Mouse (Mus musculus) heart, postnatal 36 days (tissue): ENCODE data around the gene Slc48a1. TPM values are rescaled to one million over a fixed set of nuclear protein-coding genes. Genes with fewer than 3 reads are reported as not detected.

Experiments
- DNase-seq, 2 experiments: peaks; one replicate each; pipeline ENCODE4 v3.0.0; 2021 to 2022
- intact Hi-C: fragments of 180-260 bp; cut with DNase I; formaldehyde crosslinking; loops from one replicate; pipeline ENCODE4 v1.15.1; 2025
- total RNA-seq, 2 experiments: library from RNA; stranded (reverse); gene quantifications; 2 replicates each; pipeline ENCODE4 v1.2.3; 2021

Gene Slc48a1
- total RNA-seq, 2 experiments from 2014 or later: 73.3 to 84.1 TPM

- intact Hi-C loops: no loop called here
- no peak for DNase-seq
Measured at GRCm38 (mm10) chr15:97779576-97779975, 1.3 kb downstream of the Slc48a1 start.

DNA sequence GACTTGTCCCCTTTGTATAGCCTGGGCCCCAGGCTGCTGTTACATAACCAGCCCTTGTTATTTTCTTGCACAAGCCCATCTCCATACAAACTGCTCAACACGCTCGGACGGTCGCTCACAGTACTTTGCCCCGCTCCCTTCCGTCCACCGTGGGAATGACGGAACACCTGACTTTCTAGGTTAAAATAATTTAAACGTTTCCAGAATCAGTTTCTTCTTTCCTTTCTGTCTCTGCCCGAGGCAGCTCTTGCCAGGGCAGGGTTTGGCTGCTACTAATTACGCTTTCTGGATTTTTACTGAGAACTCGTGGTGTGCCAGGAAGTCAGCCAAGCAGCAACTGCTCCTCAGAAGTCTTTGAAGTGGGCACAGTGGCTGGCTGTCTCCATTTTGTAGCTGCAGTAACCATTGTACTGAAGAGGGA, 2.3 kb downstream of the Slc48a1 start:
- no peak for DNase-seq
- intact Hi-C loops: loop anchor here (5.0 kb wide), 2 partner anchors 182 to 1083 kb away; partner anchors contain the start of genes Slc38a2 and Tmem106c

DNA sequence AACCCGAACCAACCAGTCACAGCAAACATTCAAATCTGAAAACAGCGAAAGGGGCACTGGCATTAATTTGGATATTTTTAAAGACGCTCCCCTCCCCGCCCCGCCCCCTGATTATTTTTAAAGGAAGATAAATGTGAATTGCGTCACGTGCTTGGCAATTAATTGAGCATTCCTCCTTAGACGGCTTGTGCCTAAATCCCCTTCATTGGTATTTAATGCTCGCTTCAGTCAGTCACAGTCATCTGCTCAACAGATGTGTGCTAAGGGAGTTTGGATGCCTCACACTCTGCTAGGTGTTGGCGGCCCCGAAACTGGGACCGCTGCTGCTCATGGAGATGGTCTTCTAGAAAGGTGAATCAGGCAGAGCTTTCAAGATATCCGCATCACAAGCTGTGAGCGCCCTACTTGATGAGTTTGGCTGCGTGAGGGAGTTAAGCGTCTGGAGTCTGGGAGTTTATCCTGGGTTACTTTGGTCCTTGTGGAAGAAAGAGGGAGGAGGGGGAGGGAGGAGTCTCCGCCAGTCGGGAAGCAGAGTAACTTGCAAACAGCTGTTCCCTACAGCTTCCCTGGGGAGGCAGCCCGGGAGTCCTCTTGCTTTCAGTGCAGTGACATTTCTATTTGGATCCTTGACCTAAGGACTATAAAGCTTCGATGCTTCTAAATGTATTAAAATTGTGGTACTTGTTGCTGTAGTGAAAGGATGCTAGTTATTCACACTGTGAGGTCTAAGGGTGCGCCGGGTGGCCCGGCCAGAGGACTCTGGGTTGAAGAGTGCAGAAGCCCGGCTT, 3.8 kb downstream of the Slc48a1 start:
- intact Hi-C loops: loop anchor here (2.0 to 5.0 kb wide), 3 partner anchors 115 to 1085 kb away; partner anchors contain the start of genes Slc38a2 and Tmem106c
- DNase-seq: peak; percentile 47 to 58

GRCm38 (mm10) chr15:97782749-97783105, 4.4 kb downstream of the Slc48a1 start:
- intact Hi-C loops: loop anchor here (2.0 to 5.0 kb wide), 3 partner anchors 116 to 1085 kb away; partner anchors contain the start of genes Slc38a2 and Tmem106c

GRCm38 (mm10) chr15:97784092-97784559, 5.8 kb downstream of the Slc48a1 start:
- DNase-seq: peak; percentile 90
- intact Hi-C loops: loop anchor here (1.0 to 5.0 kb wide), 3 partner anchors 66 to 1087 kb away; partner anchors contain the start of genes Slc38a2 and Tmem106c

More at GRCm38 (mm10) chr15:97782749-97783105, 4.4 kb downstream of the Slc48a1 start:
- peak; percentile 82 for DNase-seq

DNA sequence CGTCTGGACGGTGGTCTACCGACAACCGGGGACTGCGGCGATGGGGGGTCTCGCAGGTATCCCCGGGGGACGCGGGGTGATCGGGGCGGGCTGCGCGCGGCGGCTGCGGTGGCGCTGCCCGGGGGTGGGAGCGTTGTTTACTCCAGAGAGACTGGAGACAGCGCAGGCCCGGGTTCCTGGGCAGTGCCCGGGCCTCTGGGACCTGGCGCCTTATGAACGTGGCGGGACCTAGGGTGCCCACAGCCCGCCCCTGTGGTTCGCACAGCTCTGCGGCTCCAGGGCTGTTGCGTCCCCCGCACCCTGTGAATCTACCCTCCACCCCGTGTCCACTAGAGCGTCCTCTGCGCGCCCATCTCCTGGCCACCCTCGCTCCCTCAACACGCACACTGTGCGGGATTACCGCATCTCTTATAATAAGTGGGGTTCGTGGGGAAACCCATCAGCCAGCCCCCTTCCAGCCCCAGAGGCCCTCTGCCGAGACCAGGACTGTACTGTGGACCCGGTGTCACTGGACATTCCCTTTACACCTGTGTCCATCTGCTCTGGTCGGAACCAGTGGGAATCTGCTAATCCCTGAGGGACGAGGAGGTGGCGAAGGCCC, 6.3 kb downstream of the Slc48a1 start:
- no peak for DNase-seq
- intact Hi-C loops: loop anchor here (1.0 to 5.0 kb wide), 3 partner anchors 66 to 1087 kb away; partner anchors contain the start of genes Slc38a2 and Tmem106c

- intact Hi-C loops: no loop called here
- DNase-seq: peak; percentile 42 to 45
Measured at GRCm38 (mm10) chr15:97785731-97786411, 7.6 kb downstream of the Slc48a1 start.

DNA sequence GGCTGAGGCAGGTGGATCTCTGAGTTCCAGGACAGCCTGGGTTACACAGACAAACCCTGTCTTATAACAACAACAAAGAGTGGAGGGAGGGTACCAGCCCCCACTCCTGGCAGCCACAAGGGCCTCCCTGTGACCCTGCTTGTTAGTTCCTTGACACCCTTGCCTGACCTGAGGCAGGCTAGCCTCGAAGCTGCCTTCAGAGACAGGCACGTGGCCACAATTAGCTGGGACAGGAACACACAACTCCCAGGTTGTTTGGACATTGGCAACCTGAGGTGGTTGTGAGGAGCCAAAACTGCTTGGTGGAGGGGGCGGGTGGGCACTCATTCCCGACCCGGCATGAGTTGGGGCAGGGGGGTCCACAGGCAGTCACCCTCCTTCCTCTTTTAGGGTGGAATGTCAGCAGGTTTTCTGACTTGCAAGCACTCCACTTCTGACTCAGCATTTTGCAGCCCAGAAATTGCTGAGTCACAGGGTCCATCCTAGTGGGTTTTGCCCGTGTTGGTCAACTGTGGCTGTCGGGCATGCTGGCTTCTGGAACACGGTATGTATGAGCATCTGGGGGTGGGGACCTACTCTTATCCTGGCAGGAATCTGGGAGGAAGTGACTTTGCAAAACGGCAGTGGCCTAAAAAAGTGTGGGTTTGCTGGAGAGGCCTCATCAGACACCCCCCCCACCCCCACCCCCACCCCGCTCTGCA, 8.2 kb downstream of the Slc48a1 start:
- intact Hi-C loops: no loop called here
- no peak for DNase-seq

GRCm38 (mm10) chr15:97787148-97787798, 9.0 kb downstream of the Slc48a1 start:
- intact Hi-C loops: no loop called here
- DNase-seq: no peak

GRCm38 (mm10) chr15:97787799-97788667, 9.7 kb downstream of the Slc48a1 start:
- intact Hi-C loops: no loop called here
- no peak for DNase-seq

DNA sequence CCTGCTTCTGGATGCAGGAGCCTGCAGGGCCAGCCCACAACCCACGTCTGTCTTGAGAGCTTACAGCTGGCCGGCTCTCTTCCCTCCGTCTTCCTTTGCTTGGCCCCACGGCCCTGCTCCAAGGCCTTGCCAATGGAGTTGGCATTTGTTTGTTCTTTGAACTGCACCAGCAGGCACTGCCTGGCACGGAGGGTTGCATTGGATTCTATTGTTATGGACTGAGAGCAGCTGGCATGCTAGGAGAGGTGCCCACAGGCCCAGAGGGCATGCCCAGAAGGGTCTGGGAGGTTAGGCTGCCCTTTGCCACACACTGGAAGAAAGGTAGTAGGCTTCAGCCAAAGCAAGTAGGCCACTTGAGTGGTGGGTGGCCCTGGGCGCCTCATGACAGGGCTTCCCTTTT, 10.5 kb downstream of the Slc48a1 start:
- DNase-seq: peak in 1 of 2 experiments; percentile 28
- intact Hi-C loops: no loop called here

GRCm38 (mm10) chr15:97789761-97790505, 11.6 kb downstream of the Slc48a1 start:
- intact Hi-C loops: loop anchor here (2.0 kb wide), 1 partner anchor 59 kb away; no protein-coding TSS in a partner anchor
- DNase-seq: peak; percentile 60 to 66

DNA sequence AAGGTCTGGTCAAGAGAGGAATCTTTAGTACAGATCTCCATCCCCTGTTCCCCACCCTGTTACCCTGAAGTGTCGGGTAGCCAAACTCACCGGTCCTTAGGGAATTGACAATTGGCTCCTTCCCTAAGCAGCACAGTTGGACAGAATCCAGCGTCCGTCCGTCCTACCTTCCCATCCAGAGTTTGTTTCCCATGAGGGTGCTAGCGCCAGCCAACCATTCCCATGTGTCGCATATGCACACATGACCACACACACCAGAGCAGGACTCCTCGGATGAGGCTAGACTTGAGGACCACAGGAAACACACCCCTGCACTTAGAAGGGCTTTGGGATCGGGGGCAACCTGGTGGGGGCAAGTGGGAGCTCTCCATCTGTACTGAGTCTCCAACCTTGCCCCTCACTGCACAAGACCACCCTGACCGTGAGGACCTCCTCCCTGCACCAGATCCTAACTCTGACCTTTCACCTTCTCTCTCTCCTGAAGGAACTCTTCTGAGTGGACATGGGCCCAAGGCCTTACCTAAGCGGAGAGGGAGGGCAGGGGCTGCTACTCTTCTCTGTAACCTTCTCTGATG, 12.9 kb downstream of the Slc48a1 start:
- intact Hi-C loops: loop anchor here (2.0 kb wide), 1 partner anchor 58 kb away; no protein-coding TSS in a partner anchor
- DNase-seq: no peak

- DNase-seq: no peak
- intact Hi-C loops: no loop called here
Measured at GRCm38 (mm10) chr15:97793386-97794153, 15.2 kb downstream of the Slc48a1 start.

GRCm38 (mm10) chr15:97794268-97794667, 15.9 kb downstream of the Slc48a1 start:
- intact Hi-C loops: no loop called here
- DNase-seq: no peak

GRCm38 (mm10) chr15:97795559-97796235, 17.4 kb downstream of the Slc48a1 start:
- intact Hi-C loops: no loop called here
- DNase-seq: no peak
